Mouse (Mus musculus) urinary bladder, postnatal 25 days (tissue): Measurements from ENCODE around the gene Dstyk.

Experiments used
- DNase-seq: peaks from one replicate; pipeline ENCODE4 v3.0.0; 2022; ENCODE audit warnings: low spot score

Dstyk gene

GRCm38 (mm10) chr1:132388813-132389803, 28.2 kb upstream of the Dstyk start:
- no peak for DNase-seq

GRCm38 (mm10) chr1:132389886-132390585, 27.3 kb upstream of the Dstyk start:
- DNase-seq = no peak

DNA sequence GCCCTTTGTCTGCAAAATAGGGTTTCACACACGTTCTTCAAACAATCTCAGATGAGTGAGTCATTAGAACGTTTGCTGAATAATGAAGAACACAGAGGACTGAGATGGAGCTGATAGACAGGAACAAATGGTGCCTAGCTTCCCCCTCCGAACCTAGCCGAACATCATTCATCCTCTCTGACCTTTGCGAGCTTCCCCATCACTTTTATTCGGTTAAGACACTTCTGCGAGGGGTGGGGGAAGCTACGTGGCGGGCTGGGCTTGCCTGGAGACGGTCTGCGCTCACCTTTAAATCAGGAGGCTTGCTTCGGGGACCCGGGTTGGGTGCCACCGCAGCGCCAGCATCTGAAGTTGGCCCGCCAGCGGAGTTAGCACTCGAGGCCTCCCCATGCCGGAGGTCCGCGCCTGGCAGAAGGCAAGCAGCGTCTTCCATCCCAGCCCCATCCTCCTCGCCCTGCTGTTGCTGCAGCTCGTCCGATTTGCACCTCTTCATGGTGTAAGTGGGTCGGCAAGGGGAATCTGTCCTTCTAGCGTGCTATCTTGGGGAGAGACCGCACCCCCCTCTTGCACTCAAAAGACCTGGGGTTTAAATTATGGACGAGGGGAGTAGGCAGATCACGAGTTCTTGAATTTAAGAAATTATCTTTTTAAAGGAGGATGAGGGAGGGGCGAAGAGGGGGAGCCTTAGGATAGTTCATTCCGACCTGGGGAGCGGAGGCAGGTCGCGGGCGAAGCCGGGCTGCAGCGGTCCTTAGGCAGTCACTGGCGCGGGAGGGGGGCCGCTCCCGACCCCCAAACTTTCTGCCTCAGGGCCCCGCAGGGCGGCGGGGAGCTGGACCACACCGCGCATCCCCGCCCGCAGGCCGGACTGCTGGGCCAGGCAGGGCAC, 26.4 kb upstream of the Dstyk start, which contains the start of gene Tmcc2:
Tmcc2 (minus strand) TSS at position 591 of the 889 bp plus-strand sequence.
- DNase-seq = no peak

DNA sequence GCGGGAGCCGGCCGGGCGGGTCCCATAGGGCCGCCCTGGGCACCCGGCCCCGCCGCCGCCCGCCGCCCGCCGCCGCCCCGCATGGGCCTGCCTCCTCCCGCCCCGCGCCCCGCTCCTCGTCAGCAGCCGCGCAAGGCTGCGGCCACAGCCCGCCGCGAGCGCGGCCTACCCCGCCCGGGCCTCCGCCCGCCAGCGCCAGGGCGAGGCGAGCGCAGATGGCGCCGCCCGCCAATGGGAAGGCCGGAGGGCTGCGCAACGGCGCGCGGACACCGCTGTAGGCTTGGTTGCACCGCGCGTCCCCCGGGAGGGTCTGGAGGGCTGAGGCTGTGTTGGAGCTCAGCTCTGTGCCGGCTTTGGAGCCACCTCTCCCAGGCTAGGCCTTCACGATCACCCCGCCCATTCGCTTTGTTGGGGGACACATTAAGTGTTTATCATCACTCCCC, 25.8 kb upstream of the Dstyk start:
- DNase-seq = peak; percentile 65

- DNase-seq = no peak
Observed at GRCm38 (mm10) chr1:132392872-132393271, 24.5 kb upstream of the Dstyk start.

- DNase-seq = no peak
Observed at GRCm38 (mm10) chr1:132396705-132397104, 20.6 kb upstream of the Dstyk start.

- DNase-seq = no peak
Observed at GRCm38 (mm10) chr1:132400538-132400937, 16.8 kb upstream of the Dstyk start.

GRCm38 (mm10) chr1:132401843-132402242, 15.5 kb upstream of the Dstyk start:
- DNase-seq = no peak

- no peak for DNase-seq
Observed at GRCm38 (mm10) chr1:132410657-132411056, 6.7 kb upstream of the Dstyk start.

DNA sequence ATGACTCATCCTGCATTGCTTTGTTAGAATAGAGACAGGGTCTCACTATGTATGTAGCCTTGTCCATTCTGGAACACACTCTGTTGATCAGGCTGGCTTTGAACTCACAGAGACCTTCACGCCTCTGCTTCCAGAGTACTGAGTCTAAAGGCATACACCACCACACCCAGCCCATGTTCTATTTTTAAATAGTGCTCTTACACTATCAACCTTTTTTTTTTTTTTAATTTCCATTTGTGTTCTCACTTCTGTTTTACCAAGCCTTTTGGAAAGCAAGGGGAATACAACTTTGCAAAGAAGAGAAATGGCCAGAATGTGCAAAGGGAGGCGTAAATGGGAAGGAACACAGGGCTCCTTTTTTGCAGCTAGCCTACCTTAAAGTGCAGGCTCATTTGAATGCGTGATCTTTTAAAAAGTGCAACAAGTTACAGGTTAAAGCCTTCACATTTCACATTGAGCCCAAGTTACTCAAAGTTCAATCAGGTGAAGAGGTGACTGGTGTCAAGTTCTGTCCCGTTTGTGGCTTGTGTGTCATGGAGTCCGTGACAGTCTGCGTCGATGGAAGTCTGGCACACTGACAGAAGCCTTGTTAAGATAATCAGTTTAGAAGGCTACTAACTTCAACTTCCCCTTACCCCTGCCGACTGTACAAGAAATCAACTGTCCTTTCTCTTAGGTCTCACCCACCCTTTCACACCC, 962 bp upstream of the Dstyk start:
- no peak for DNase-seq

- DNase-seq = no peak
Observed at GRCm38 (mm10) chr1:132416943-132417290, 438 bp upstream of the Dstyk start.

DNA sequence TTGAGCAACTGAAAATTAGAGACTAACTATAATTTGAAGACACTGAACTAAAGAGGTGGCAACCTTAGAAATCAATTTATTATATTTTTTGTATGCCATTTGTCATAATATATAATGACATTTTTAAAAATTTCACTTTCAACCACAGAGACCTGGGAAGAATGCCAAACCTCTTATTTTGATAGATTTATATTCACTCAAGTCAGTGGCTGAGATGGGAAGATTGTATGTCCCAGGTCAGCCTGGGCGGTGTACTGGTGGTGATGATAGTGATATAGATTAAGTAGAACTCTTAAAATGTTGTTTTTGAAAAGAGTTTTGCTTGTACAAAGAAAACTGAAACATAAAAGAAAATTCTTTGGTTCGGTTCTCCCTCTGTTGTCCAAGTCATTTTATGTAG, 2.9 kb downstream of the Dstyk start:
- no peak for DNase-seq

GRCm38 (mm10) chr1:132420662-132421061, 3.3 kb downstream of the Dstyk start:
- no peak for DNase-seq

DNA sequence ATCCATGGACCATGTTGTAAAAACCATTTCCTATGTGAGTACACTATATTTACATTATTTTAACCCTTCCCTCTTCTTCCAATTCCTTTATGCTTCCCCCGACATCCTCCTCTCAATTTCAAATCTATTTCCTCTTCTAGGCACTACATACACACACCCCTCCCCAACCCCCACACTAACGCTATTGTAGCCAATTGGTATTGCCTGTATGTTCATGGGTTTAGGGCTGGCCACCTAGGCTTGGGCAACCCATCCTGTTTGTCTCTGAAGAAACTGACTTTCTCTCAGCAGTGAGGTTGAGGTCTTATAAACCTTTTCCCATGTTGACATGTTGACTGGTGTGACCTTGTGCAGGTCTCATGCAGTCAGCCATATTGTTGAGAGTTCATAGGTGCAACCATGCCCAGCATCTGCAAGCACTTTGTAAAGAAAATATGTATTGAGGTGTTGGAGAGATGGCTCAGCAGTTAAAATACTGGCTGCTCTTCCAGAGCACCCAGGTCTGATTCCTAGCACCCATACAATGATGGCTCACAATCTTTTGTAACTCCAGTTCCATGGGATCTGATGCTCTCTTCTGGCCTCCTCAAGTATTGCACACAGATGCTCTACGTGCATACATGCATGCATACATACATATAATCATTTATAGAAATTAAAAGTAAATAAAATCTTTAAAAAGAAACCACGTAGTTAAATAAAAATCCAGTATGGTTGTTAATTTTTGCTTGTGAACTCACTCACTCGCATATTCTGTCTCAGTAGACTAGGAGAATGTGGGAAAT, 5.7 kb downstream of the Dstyk start:
- no peak for DNase-seq

DNA sequence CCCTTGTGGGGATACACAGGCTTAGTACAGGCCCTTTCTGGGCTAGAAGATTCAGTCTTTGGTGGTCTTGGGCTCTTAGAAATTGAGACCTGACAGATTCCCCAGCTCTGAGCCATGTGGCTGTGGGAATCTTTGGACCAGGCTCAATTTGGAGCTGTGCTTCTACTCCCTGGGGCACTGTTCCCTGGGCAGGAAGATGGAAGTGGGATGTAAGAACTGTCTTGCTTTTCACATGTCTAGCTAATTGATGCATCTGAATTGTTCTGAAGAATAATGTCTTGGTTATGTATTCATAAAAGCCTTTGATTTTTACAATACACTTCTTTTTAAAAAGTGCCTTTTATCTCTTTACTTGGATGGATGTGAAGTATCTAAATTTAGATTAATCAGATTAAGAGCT, 8.2 kb downstream of the Dstyk start:
- DNase-seq = no peak

DNA sequence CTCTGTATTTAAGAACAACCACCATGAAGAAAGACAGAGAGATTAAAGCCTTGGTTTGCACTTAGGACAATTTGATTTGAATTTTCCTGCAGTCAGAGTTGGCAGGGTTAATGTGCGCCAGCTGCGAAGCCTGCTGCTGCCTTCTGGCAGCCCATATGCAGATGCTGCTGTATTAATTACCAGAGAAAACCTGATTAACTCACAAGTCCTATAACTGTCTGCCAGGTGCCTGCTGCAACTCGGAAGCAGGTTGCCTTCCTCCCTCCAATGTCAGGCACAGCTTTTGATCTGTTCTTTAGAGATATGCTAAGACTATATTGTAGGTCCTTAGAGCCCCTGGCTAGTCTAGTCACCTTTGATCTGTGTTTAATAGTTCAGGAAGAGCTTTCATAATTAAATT, 13.5 kb downstream of the Dstyk start:
- no peak for DNase-seq

DNA sequence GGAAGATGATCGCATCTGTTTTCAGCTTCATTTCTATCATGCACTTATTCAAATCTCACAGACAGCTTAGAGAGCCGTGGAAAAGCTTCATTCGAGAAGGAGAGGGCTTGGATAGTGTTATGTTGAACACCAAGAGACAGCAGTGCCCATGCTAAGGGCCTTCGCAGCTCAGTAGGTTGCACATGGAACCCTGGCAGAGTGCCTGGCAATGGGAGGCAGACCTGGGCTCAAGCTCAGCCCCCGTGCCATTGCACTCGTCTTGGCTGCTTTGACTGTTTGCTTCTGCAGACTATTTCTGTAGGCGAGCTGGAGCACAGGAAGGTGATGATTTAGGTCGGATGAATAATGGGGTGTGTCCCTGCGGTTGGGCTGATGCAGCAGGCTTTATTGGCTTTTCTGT, 14.4 kb downstream of the Dstyk start:
- no peak for DNase-seq

DNA sequence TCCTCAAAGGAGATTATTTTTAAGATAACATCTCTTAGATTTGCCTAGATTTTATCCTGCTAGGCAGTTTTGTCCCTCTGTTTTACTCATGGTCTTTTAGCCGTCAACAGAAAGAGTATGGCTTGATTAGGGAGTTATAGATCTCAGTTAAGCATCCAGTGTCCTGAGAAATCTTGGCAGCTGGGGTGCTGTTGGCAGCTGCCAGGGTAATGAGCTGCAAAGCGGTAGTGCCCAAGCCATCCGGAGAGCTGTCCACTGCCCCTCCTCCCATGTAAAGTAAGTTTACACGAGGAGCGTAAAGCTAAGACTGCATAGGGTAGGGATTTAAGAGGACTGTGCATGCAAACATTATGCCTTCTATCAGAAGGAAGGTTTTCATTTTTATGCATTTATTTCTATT, 16.0 kb downstream of the Dstyk start:
- no peak for DNase-seq

GRCm38 (mm10) chr1:132434032-132434431, 16.7 kb downstream of the Dstyk start:
- DNase-seq = no peak

- DNase-seq = no peak
Observed at GRCm38 (mm10) chr1:132436320-132436958, 19.1 kb downstream of the Dstyk start.
